Mouse (Mus musculus) C2C12 (cell line): Measurements from ENCODE around the gene Brca1. TPM values are rescaled to one million over a fixed set of nuclear protein-coding genes. Genes with fewer than 3 reads are reported as not detected.

Source experiments
- H3K27me3 ChIP-seq: one replicate; pipeline ENCODE4 v1.6.1; 2011; ENCODE audit not compliant: control insufficient read depth, insufficient read depth, insufficient read length
- H3K36me3 ChIP-seq: one replicate; pipeline ENCODE4 v1.6.1; 2011; ENCODE audit not compliant: control insufficient read depth, insufficient read depth
- H3K4me3 ChIP-seq: one replicate; pipeline ENCODE4 v1.5.1; 2011; ENCODE audit warnings: mild to moderate bottlenecking, control low read depth; ENCODE audit not compliant: poor library complexity, insufficient read depth, severe bottlenecking
- H3K79me2 ChIP-seq: one replicate; pipeline ENCODE4 v1.6.1; 2011; ENCODE audit not compliant: control insufficient read depth, insufficient read depth
- H3K79me3 ChIP-seq: one replicate; pipeline ENCODE4 v1.6.1; 2011; ENCODE audit warnings: low read depth, control low read depth
- H3ac ChIP-seq: one replicate; pipeline ENCODE3; 2011; ENCODE audit warnings: low read depth; ENCODE audit not compliant: control insufficient read depth, insufficient read length
- CEBPB ChIP-seq: IDR thresholded peaks from one replicate; pipeline ENCODE4 v1.6.1; 2011; ENCODE audit warnings: low read depth, mild to moderate bottlenecking, control low read depth, moderate library complexity
- CTCF ChIP-seq: IDR thresholded peaks from one replicate; pipeline ENCODE4 v1.5.1; 2011; ENCODE audit not compliant: control insufficient read depth, insufficient read depth, insufficient read length
- FOSL1 ChIP-seq: IDR thresholded peaks from one replicate; pipeline ENCODE4 v1.8.0; 2011; ENCODE audit warnings: mild to moderate bottlenecking, low read length; ENCODE audit not compliant: poor library complexity, insufficient read depth, severe bottlenecking
- MAX ChIP-seq: IDR thresholded peaks from one replicate; pipeline ENCODE4 v1.6.1; 2011; ENCODE audit warnings: mild to moderate bottlenecking, control low read depth
- MYOD1 ChIP-seq: IDR thresholded peaks from one replicate; pipeline ENCODE4 v1.6.1; 2011; ENCODE audit warnings: low read depth; ENCODE audit not compliant: control insufficient read depth, insufficient read length
- MYOG ChIP-seq: IDR thresholded peaks from one replicate; pipeline ENCODE4 v1.6.1; 2011; ENCODE audit not compliant: control insufficient read depth, insufficient read length; ENCODE audit errors: extremely low read depth
- USF1 ChIP-seq: IDR thresholded peaks from one replicate; pipeline ENCODE4 v1.6.1; 2011; ENCODE audit warnings: low read depth, mild to moderate bottlenecking, control low read depth, moderate library complexity
- polyA plus RNA-seq: library from polyadenylated mRNA; unstranded; fragments of >200 nt; fragmentation: generic; extraction: Trizol; gene quantifications from one replicate; pipeline ENCODE4 v1.2.1, GENCODE M21; 2012; ENCODE audit warnings: missing spikeins

Gene Brca1
- polyA plus RNA-seq, 1 experiment: 5.2 TPM

DNA sequence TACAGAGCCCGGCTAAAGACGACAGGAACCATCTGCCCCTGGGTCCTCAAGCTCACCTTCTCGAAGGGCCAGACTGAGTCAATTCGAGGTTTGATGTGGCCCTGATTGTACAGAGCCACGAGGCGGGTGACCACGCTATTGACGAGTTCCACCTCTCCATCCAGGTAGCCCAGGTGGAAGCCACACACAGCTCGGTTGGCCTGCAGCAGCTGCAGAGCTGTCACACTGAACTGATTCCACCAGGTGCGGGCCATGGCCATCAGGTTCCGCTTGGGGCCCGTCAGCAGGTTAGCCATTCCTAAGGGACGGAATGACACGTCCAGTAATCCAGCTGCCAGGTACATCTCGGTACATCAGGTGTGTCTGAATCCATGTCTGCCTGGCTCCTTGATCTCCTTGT is 91.4 kb downstream of the Brca1 start:
- H3K79me2 ChIP-seq: peaks cover 35% of the 10 kb centered on the region
- peaks cover 59% of the 10 kb centered on the region for H3K36me3 ChIP-seq
- no peak overlapping the region for H3K4me3 ChIP-seq
- no peaks in the 10 kb centered on the region for H3K27me3 ChIP-seq
- no peak for TF ChIP-seq CEBPB
- no peak for TF ChIP-seq FOSL1
- no peak for TF ChIP-seq MAX
- TF ChIP-seq USF1: no peak
- TF ChIP-seq MYOD1: no peak
- no peak for TF ChIP-seq MYOG
- no peak for TF ChIP-seq CTCF
- no peak overlapping the region for H3ac ChIP-seq
- peaks cover 6% of the 10 kb centered on the region for H3K79me3 ChIP-seq

DNA sequence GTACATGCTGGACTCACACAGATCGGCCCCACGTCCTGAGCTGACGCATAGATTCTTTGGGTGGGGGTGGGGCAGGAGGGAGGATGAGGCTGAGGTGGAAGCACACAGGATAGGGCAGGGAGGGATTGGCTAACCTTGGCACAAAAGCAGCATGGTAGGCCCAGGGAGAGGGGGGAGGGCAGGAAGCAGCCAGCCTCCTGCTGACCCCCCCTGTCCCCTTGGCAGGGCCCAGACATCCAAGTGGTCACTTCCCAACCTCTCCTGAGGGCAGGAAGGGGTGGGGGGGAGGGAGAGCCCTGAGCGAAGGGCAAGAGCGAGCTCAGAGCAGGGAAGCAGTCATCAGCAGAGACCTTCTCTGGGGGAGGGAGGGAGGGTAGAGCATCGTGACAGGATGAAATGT is 92.0 kb downstream of the Brca1 start:
- TF ChIP-seq FOSL1 (no peak), CEBPB (no peak), CTCF (no peak), USF1 (no peak), MYOD1 (no peak), MAX (no peak), MYOG (no peak)
- Histone ChIP-seq H3K79me3 (peaks cover 6% of the 10 kb centered on the region), H3K36me3 (peaks cover 59% of the 10 kb centered on the region), H3K4me3 (no peak overlapping the region), H3K27me3 (no peaks in the 10 kb centered on the region), H3ac (no peak overlapping the region), H3K79me2 (peaks cover 34% of the 10 kb centered on the region)

DNA sequence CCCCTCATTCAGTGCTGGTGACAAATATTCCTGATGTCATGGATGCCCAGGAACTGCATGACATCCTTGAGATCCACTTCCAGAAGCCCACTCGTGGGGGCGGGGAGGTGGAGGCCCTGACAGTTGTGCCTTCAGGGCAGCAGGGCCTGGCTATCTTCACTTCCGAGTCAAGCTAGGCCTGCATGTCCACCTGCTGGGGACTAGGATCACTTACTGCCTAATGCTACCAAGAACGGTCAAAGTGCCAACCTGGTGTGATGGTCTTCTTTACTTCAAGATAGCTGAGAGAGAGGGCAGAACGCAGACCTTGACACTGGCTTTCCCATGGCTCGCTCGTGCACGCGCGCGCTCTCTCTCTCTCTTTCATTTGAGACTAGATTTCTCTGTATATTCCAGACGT is 93.5 kb downstream of the Brca1 start:
- peaks cover 62% of the 10 kb centered on the region for H3K36me3 ChIP-seq
- H3K79me2 ChIP-seq: peaks cover 26% of the 10 kb centered on the region
- H3K79me3 ChIP-seq: peaks cover 2% of the 10 kb centered on the region
- no peaks in the 10 kb centered on the region for H3K27me3 ChIP-seq
- H3ac ChIP-seq: no peak overlapping the region
- TF ChIP-seq CTCF (no peak), MAX (no peak), USF1 (no peak), CEBPB (no peak), MYOG (no peak)
- H3K4me3 ChIP-seq: no peak overlapping the region

DNA sequence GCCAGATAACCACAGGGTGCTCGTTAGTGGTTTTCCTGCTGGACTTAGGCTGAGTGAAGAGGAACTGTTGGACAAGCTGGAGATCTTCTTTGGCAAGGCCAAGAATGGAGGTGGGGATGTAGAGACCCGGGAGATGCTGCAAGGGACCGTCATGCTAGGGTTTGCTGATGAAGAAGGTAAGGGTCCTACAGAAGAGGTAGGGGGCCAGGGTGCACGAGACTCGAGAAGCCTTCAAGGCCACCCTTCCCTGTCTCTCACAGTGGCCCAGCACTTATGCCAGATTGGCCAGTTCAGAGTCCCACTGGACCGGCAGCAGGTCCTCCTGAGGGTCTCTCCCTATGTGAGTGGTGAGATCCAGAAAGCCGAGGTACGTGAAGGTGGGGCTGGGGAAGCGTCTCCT is 94.1 kb downstream of the Brca1 start:
- peaks cover 5% of the 10 kb centered on the region for H3K79me3 ChIP-seq
- no peaks in the 10 kb centered on the region for H3K27me3 ChIP-seq
- peaks cover 59% of the 10 kb centered on the region for H3K36me3 ChIP-seq
- no peak overlapping the region for H3K4me3 ChIP-seq
- no peak overlapping the region for H3ac ChIP-seq
- H3K79me2 ChIP-seq: peaks cover 24% of the 10 kb centered on the region
- TF ChIP-seq MAX (no peak), CEBPB (no peak), MYOG (no peak), MYOD1 (no peak), CTCF (no peak), FOSL1 (no peak), USF1 (no peak)

DNA sequence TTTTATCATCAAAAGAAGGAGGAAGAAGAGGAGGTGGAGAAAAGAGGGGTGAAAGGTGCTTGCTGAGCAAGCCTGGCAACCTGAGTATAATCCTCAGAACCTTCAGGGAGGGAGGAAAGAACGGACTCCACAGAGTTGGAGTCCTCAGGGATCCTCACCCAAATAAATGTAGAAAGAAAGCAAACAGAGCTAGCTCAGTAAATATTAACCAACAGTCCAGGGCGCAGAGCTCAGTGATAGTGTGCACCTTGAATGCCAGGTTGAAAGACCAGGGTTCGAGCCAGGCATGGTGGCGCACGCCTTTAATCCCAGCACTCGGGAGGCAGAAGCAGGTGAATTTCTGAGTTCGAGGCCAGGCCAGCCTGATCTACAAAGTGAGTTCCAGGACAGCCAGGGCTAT is 96.1 kb downstream of the Brca1 start:
- Histone ChIP-seq H3ac (no peak overlapping the region), H3K27me3 (no peaks in the 10 kb centered on the region), H3K36me3 (peaks cover 41% of the 10 kb centered on the region), H3K79me3 (peaks cover 6% of the 10 kb centered on the region), H3K4me3 (no peak overlapping the region), H3K79me2 (peaks cover 35% of the 10 kb centered on the region)
- TF ChIP-seq MYOD1: no peak

DNA sequence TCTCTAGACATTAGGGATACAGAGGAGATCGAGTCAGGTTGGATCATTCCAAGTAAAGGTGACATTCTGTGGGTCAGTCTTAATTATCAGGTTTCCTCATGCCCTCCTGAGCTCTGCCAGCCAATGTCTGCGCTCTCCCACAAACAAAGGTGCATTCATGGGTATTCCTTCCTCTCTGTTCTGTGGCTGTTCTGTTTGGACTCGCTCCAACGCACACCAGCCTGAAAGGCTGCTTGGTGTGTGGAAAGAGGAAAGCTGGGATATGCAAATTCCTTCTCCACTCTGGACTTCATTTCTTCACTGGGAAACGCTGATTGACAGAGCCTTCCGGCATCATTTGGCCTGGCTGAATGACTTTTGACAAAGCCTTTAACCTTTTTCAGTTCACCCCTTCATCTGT is 97.1 kb downstream of the Brca1 start:
- Histone ChIP-seq H3K79me2 (peaks cover 42% of the 10 kb centered on the region), H3K4me3 (no peak overlapping the region), H3K36me3 (peaks cover 32% of the 10 kb centered on the region), H3ac (peak overlapping the region; percentile 46), H3K79me3 (peaks cover 11% of the 10 kb centered on the region), H3K27me3 (no peaks in the 10 kb centered on the region)
- TF ChIP-seq FOSL1 (no peak), MYOG (no peak), CEBPB (no peak), MAX (no peak), MYOD1 (no peak), CTCF (no peak), USF1 (no peak)
